Mouse (Mus musculus) heart, adult 2 months (tissue): ENCODE data around the gene Trim2. TPM values are rescaled to one million over a fixed set of nuclear protein-coding genes. Genes with fewer than 3 reads are reported as not detected.

Experiments
- DNase-seq, 2 experiments: peaks; one replicate each; pipeline ENCODE4 v3.0.0; 2021
- H3K27ac ChIP-seq: fragments of 200-600 bp; 2 replicates; pipeline ENCODE4 v1.8.1; 2022
- H3K27me3 ChIP-seq: fragments of 200-500 bp; 2 replicates; pipeline ENCODE4 v1.6.1; 2012; ENCODE audit warnings: mild to moderate bottlenecking, low read length, inconsistent platforms, mixed read lengths; ENCODE audit not compliant: control insufficient read depth, insufficient read depth
- H3K36me3 ChIP-seq: fragments of 200-500 bp; 2 replicates; pipeline ENCODE4 v1.6.1; 2012; ENCODE audit warnings: low read length, inconsistent platforms; ENCODE audit not compliant: control insufficient read depth, insufficient read depth
- H3K4me1 ChIP-seq: fragments of 200-500 bp; 2 replicates; pipeline ENCODE4 v1.6.1; 2011; ENCODE audit warnings: low read length; ENCODE audit not compliant: control insufficient read depth, insufficient read depth
- H3K4me3 ChIP-seq: fragments of 200-600 bp; 2 replicates; pipeline ENCODE4 v1.8.1; 2022
- H3K79me2 ChIP-seq: fragments of 200-500 bp; replicated peaks from 2 replicates; pipeline ENCODE4 v1.6.1; 2012; ENCODE audit warnings: mild to moderate bottlenecking, inconsistent platforms, low read length, moderate library complexity, mixed read lengths; ENCODE audit not compliant: control insufficient read depth, insufficient read depth
- H3K9ac ChIP-seq: fragments of 200-500 bp; 2 replicates; pipeline ENCODE4 v1.6.1; 2012; ENCODE audit warnings: low read depth, mild to moderate bottlenecking, control low read depth, inconsistent platforms, low read length, mixed read lengths
- CTCF ChIP-seq: fragments of 200-600 bp; IDR thresholded peaks from 2 replicates; pipeline ENCODE4 v1.8.1; 2022; ENCODE audit warnings: antibody characterized with exemption, mild to moderate bottlenecking, moderate library complexity
- EP300 ChIP-seq: fragments of 200-500 bp; IDR thresholded peaks from 2 replicates; pipeline ENCODE4 v1.6.1; 2011; ENCODE audit warnings: low read depth, low read length, control low read depth; ENCODE audit not compliant: insufficient read depth
- POLR2A ChIP-seq: fragments of 200-500 bp; IDR thresholded peaks from 2 replicates; pipeline ENCODE4 v1.6.1; 2011; ENCODE audit warnings: mild to moderate bottlenecking, low read depth, low read length, control low read depth; ENCODE audit not compliant: insufficient read depth
- WGBS: fragments of 180-500 bp; shearing (Covaris S2); methylation state at CpG from one replicate; pipeline ENCODE4 v1.1.7; 2018; 5-methylcytosine and 5-hydroxymethylcytosine counted together
- intact Hi-C: fragments of 180-260 bp; cut with DNase I; formaldehyde crosslinking; loops from one replicate; pipeline ENCODE4 v1.15.1; 2025
- long read RNA-seq: library from polyadenylated mRNA; stranded (forward); transcript quantifications from one replicate; pipeline ENCODE4 v2.0.0, GENCODE M21; 2021
- polyA plus RNA-seq: library from polyadenylated mRNA; depleted of rRNA; stranded (reverse); fragments of >200 nt; gene quantifications from 2 replicates; pipeline ENCODE4 v1.2.3, GENCODE M21; 2012; rRNA removed
- total RNA-seq, 2 experiments: library from RNA; stranded (reverse); gene quantifications; 2 replicates each; pipeline ENCODE4 v1.2.3; 2021

Trim2 gene
- total RNA-seq, result 1 to 10 TPM; 4.7 to 5.2 TPM
- 5.7 and 5.8 TPM in 2 replicates for polyA plus RNA-seq
- long read RNA-seq, full-length matches to known transcripts, result 3 of 6 reads
- long read RNA-seq, partial matches to known transcripts, result 2 of 6 reads
- long read RNA-seq, other reads (novel, unspliced or antisense), result 1 of 6 reads

GRCm38 (mm10) chr3:84306777-84307176 is at the start of gene Trim2:
Gene Trim2 (minus strand): TSS chr3:84306877.
- H3K27me3 ChIP-seq, result peaks cover 2% of the 10 kb centered on the region
- no peak within 1 kb of the TSS for H3K27ac ChIP-seq
- H3K9ac ChIP-seq, result no peak within 1 kb of the TSS
- TF ChIP-seq CTCF (no peak), EP300 (no peak), POLR2A (no peak)
- H3K79me2 ChIP-seq, result no peaks in the 10 kb centered on the region
- no peaks in the 10 kb centered on the region for H3K36me3 ChIP-seq
- intact Hi-C loops, result no loop called here
- H3K4me3 ChIP-seq, result no peak within 1 kb of the TSS
- H3K4me1 ChIP-seq, result peaks cover 1% of the 10 kb centered on the region; the same call in 1 of the 2 replicates
- no peak for DNase-seq
- WGBS, result 98% methylated on average over 3 of the region's 3 CpGs

- no peaks in the 10 kb centered on the region for H3K4me1 ChIP-seq
- intact Hi-C loops, result loop anchor here (5.0 kb wide), 1 partner anchor 101 kb away; no protein-coding TSS in a partner anchor
- H3K36me3 ChIP-seq, result no peaks in the 10 kb centered on the region
- no peaks in the 10 kb centered on the region for H3K79me2 ChIP-seq
- no peak overlapping the region for H3K27ac ChIP-seq
- WGBS, result 36% methylated on average over 12 of the region's 12 CpGs
- DNase-seq, result peak; percentile 82 to 84
- no peaks in the 10 kb centered on the region for H3K27me3 ChIP-seq
- TF ChIP-seq POLR2A, result no peak
- TF ChIP-seq EP300, result no peak
- TF ChIP-seq CTCF, result peak; percentile 62
- no peak overlapping the region for H3K9ac ChIP-seq
- no peak overlapping the region for H3K4me3 ChIP-seq
Observed at GRCm38 (mm10) chr3:84355930-84356689, 49.4 kb upstream of the Trim2 start.

GRCm38 (mm10) chr3:84352353-84353034 is 45.8 kb upstream of the Trim2 start:
- peak; percentile 56 to 83 for DNase-seq
- Histone ChIP-seq H3K27ac (no peak overlapping the region), H3K36me3 (no peaks in the 10 kb centered on the region), H3K79me2 (no peaks in the 10 kb centered on the region), H3K4me3 (no peak overlapping the region), H3K9ac (no peak overlapping the region), H3K4me1 (no peaks in the 10 kb centered on the region), H3K27me3 (no peaks in the 10 kb centered on the region)
- TF ChIP-seq CTCF (peak; percentile 89), EP300 (0 out of 2 replicates have a peak, but pooled peaks have one; percentile 47), POLR2A (no peak)
- intact Hi-C loops, result loop anchor here (1.0 kb wide), 1 partner anchor 190 kb away; no protein-coding TSS in a partner anchor
- 61% methylated on average over 5 of the region's 5 CpGs for WGBS

- TF ChIP-seq CTCF (no peak), EP300 (no peak)
- H3K4me3 ChIP-seq, result no peak overlapping the region
- DNase-seq, result no peak
- H3K4me1 ChIP-seq, result peaks cover 3% of the 10 kb centered on the region; the same call in 1 of the 2 replicates
- H3K9ac ChIP-seq, result no peak overlapping the region
- WGBS, result 87% methylated on average over 6 of the region's 6 CpGs
- intact Hi-C loops, result no loop called here
- H3K36me3 ChIP-seq, result no peaks in the 10 kb centered on the region
- H3K79me2 ChIP-seq, result no peaks in the 10 kb centered on the region
- no peaks in the 10 kb centered on the region for H3K27me3 ChIP-seq
- H3K27ac ChIP-seq, result no peak overlapping the region
Observed at GRCm38 (mm10) chr3:84350311-84350710, 43.6 kb upstream of the Trim2 start.

- DNase-seq, result no peak
- Histone ChIP-seq H3K36me3 (no peaks in the 10 kb centered on the region), H3K27ac (no peak overlapping the region), H3K4me3 (no peak overlapping the region), H3K4me1 (peaks cover 4% of the 10 kb centered on the region), H3K27me3 (no peaks in the 10 kb centered on the region), H3K79me2 (no peaks in the 10 kb centered on the region), H3K9ac (no peak overlapping the region)
- TF ChIP-seq POLR2A (no peak), EP300 (no peak), CTCF (no peak)
- intact Hi-C loops, result loop anchor here (10.0 kb wide), 2 partner anchors 505 to 555 kb away; no protein-coding TSS in a partner anchor
- WGBS, result 93% methylated on average over 10 of the region's 10 CpGs
Observed at GRCm38 (mm10) chr3:84349771-84350170, 43.1 kb upstream of the Trim2 start.
